Mouse (Mus musculus) ES-E14 (cell line): ENCODE data around the gene Tctn1. TPM values are rescaled to one million over a fixed set of nuclear protein-coding genes. Genes with fewer than 3 reads are reported as not detected.
A peak's percentile ranks its signal among the peaks of the same experiment; 100 is the strongest.

Experiments
- DNase-seq: peaks from one replicate; pipeline ENCODE4 v3.0.0-alpha.2; 2013; ENCODE audit warnings: low read depth, low spot score
- H3K27ac ChIP-seq: 2 replicates; pipeline ENCODE4 v1.5.1; 2012; ENCODE audit warnings: low read depth, mild to moderate bottlenecking, low read length, moderate library complexity, mixed read lengths; ENCODE audit not compliant: poor library complexity, insufficient read depth, severe bottlenecking
- H3K36me3 ChIP-seq: 2 replicates; pipeline ENCODE4 v1.6.1; 2012; ENCODE audit warnings: mild to moderate bottlenecking, low read length, moderate library complexity, mixed read lengths; ENCODE audit not compliant: control insufficient read depth, poor library complexity, insufficient read depth, severe bottlenecking
- H3K4me1 ChIP-seq, 2 experiments: fragments of 150-350 bp in 1 of 2; sonication (generic) in 1 of 2; 2 replicates each; pipeline ENCODE4 v1.6.1; 2012; ENCODE audit warnings: low read length in 2 of 2, mild to moderate bottlenecking in 1 of 2, mixed read lengths in 1 of 2; ENCODE audit not compliant: control insufficient read depth in 2 of 2, insufficient read depth in 2 of 2, poor library complexity in 1 of 2
- H3K4me3 ChIP-seq, 2 experiments: fragments of 150-350 bp in 1 of 2; sonication (generic) in 1 of 2; 2 replicates each; pipeline ENCODE4 v1.5.1; 2012; ENCODE audit warnings: low read length in 2 of 2, low read depth in 1 of 2, mild to moderate bottlenecking in 1 of 2, mixed read lengths in 1 of 2; ENCODE audit not compliant: insufficient read depth in 1 of 2, poor library complexity in 1 of 2, severe bottlenecking in 1 of 2
- H3K9ac ChIP-seq: 2 replicates; pipeline ENCODE4 v1.6.1; 2012; ENCODE audit warnings: low read depth, mild to moderate bottlenecking, low read length, mixed read lengths; ENCODE audit not compliant: poor library complexity, insufficient read depth, severe bottlenecking
- H3K9me3 ChIP-seq: fragments of 150-350 bp; sonication (generic); 2 replicates; pipeline ENCODE4 v1.6.1; 2012; ENCODE audit warnings: low read depth, mild to moderate bottlenecking, low read length; ENCODE audit not compliant: control insufficient read depth, insufficient read depth
- CHD2 ChIP-seq: IDR thresholded peaks from 2 replicates; pipeline ENCODE4 v1.6.1; 2014; ENCODE audit warnings: mild to moderate bottlenecking, low read depth, low read length, inconsistent platforms
- HCFC1 ChIP-seq: IDR thresholded peaks from 2 replicates; pipeline ENCODE4 v1.6.1; 2012; ENCODE audit warnings: low read length, inconsistent platforms, borderline replicate concordance; ENCODE audit not compliant: insufficient read depth
- MAFK ChIP-seq: IDR thresholded peaks from 2 replicates; pipeline ENCODE4 v1.6.1; 2014; ENCODE audit warnings: mild to moderate bottlenecking, low read depth, low read length, inconsistent platforms; ENCODE audit not compliant: insufficient read depth
- ZC3H11A ChIP-seq: IDR thresholded peaks from 2 replicates; pipeline ENCODE4 v1.6.1; 2012; ENCODE audit warnings: low read depth, mild to moderate bottlenecking, inconsistent platforms, low read length, borderline replicate concordance
- ZNF384 ChIP-seq: IDR thresholded peaks from 2 replicates; pipeline ENCODE4 v1.6.1; 2012; ENCODE audit warnings: low read depth, low read length, inconsistent platforms
- in situ Hi-C, 2 experiments: fragments of 600-800 bp; cut with MboI; formaldehyde crosslinking; loops; one replicate each; pipeline ENCODE4 v1.15.1; 2025; ENCODE audit warnings: low sequenced_read_pairs in 2 of 2, inconsistent platforms in 1 of 2; ENCODE audit not compliant: unreplicated experiment in 2 of 2
- total RNA-seq: library from RNA; depleted of rRNA; stranded (reverse); fragments of 300-350 nt; gene quantifications from 2 replicates; pipeline ENCODE4 v1.2.3, GENCODE M21; 2012

The Tctn1 gene
- total RNA-seq, 1 experiment: 15.4 TPM

DNA sequence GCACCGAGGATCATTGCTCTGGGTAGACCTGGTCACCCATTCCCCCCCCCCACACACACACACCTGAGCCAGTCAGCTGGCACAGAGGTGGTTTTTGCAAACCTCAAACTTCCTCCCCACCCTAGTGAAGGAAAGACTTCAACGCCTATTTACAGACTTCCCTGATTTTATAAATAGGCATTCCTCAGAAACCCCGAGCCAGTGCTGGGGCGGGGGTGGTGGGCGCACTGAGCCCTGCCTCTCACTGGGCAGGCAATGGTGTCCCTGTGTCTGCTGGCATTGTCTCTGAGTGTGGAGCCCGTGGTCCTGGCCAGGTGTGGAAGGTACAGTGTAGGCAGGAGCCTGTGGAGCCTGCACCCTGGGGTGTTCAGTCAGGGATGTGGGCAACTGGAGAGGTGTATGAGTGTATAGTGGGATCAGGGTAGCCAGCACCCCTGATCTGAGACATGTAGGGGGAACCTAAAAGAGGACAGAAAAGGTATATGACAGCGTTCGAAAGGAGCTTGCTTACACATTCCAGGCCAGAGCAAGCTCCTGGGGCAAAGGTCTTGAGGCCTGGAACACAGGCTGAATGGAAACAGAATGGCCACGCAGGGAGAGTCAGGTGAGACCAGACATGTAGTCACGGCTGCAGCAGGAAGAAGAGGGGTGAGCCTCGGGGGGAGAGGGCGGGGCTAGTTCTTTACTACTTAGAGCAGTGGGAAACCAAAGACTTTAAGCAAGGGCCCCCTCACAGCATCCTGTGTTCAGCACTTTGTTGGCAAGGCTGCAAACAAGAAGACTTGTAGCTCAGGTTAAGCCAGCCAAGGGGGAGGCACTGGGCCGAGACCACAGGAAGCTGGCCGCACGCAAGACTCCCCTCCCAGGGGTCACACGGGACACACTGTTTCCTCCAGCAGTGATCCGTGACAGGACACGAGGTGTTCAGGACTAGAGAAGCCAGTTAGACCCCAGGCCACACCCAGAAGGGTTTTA, 44.3 kb downstream of the Tctn1 start:
- DNase-seq: no peak
- Histone ChIP-seq H3K36me3 (peaks cover 25% of the 10 kb centered on the region; the same call in 1 of the 2 replicates), H3K9me3 (no peaks in the 10 kb centered on the region), H3K27ac (peak overlapping the region; percentile 38; the same call in 1 of the 2 replicates), H3K4me3 (no peak overlapping the region), H3K4me1 (peaks cover 0 to 24% of the 10 kb centered on the region in 2 experiments; a peak in 3 of 4 replicates), H3K9ac (no peak overlapping the region)
- in situ Hi-C loops: no loop called here
- TF ChIP-seq CHD2 (no peak), HCFC1 (no peak), MAFK (no peak), ZNF384 (no peak), ZC3H11A (no peak)

DNA sequence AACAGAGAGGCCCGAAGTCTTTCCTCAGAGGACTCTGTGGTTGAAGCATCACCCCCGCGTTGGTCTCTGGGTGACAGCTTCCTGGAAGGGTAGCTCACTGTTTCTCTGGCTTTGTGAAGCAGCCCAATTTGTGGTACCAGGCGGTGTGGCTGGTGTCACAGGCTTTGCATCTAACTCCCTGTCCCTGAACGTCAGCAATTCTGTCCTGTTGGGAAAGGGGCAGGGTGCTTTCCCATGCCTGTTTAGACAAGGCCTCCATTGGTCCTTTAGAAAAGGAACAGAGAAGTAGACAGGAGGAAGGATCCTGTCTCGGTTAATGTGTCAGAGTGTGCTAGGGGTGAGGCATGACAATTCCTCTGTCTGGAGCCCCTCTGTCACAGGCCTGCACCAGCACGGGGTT, 45.3 kb downstream of the Tctn1 start:
- Histone ChIP-seq H3K9me3 (no peaks in the 10 kb centered on the region), H3K4me3 (no peak overlapping the region), H3K27ac (no peak overlapping the region), H3K4me1 (peaks cover 0 to 21% of the 10 kb centered on the region in 2 experiments; a peak in 3 of 4 replicates), H3K9ac (no peak overlapping the region), H3K36me3 (peaks cover 25% of the 10 kb centered on the region; the same call in 1 of the 2 replicates)
- no peak for DNase-seq
- no peak for TF ChIP-seq HCFC1
- TF ChIP-seq ZNF384: no peak
- TF ChIP-seq ZC3H11A: no peak
- no peak for TF ChIP-seq MAFK
- TF ChIP-seq CHD2: no peak
- in situ Hi-C loops: no loop called here

DNA sequence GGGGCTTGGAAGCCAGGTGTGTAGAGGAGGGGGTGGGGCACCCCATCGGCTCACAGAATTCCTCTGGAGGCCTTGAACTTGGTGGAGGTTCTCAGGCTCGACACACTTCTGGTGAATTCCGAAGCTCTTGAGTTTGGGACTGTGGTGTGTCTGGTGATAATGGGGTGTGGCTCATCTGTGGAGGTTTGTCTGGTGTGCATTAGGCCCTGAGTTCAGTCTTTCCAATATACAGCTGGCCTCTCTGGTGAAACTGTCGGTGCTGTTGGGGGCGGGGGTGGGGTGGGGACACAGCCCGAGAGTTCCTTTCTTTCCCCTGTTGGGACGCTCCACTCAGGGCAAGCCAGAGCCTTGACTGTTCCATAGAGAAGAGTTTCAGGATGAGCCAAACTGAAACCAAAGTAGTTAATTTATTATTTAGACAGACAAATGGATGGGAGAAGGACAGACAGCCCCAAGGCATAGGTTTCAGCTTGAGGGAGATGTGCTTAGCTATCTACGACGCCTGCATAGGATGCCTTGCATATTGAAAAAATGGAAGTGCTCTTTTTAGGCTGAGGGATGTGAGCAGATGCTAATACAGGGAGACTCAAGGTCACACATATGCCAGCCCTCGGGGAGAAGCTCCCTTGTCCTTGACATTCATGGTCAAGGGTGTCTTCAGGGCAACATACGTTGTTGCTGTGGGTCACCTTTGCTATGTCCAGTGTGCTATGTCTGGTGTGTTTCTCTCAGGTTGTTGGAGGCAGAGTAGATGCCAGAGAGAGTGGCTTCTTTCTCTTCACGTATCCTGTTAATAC, 46.0 kb downstream of the Tctn1 start:
- TF ChIP-seq CHD2: no peak
- no peak for TF ChIP-seq ZC3H11A
- no peak for TF ChIP-seq HCFC1
- TF ChIP-seq MAFK: no peak
- TF ChIP-seq ZNF384: no peak
- H3K9ac ChIP-seq: no peak overlapping the region
- no peak for DNase-seq
- H3K9me3 ChIP-seq: no peaks in the 10 kb centered on the region
- peaks cover 26% of the 10 kb centered on the region; the same call in 1 of the 2 replicates for H3K36me3 ChIP-seq
- in situ Hi-C loops: no loop called here
- peaks cover 0 to 21% of the 10 kb centered on the region in 2 experiments; a peak in 3 of 4 replicates for H3K4me1 ChIP-seq
- H3K4me3 ChIP-seq: no peak overlapping the region
- H3K27ac ChIP-seq: no peak overlapping the region

DNA sequence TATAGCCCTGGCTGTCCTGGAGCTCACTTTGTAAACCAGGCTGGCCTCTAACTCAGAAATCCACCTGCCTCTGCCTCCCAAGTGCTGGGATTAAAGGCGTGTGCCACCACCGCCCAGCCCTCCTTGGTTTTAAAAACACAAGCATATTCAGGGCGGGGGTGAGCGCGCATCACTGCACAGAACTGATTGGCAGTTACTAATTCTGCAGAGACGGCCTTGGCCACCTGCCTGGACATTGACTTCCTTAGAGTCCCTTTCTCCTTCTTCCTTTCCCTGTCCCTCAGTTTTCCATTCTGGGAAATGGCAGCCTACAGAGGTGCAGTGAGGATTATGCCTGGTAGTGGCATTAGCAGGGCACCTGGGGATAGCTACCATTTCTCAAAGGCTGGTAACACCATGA, 46.6 kb downstream of the Tctn1 start:
- TF ChIP-seq ZC3H11A (no peak), CHD2 (no peak), ZNF384 (no peak), MAFK (no peak), HCFC1 (no peak)
- in situ Hi-C loops: no loop called here
- Histone ChIP-seq H3K4me3 (no peak overlapping the region), H3K27ac (no peak overlapping the region), H3K9ac (no peak overlapping the region), H3K36me3 (peaks cover 27% of the 10 kb centered on the region; the same call in 1 of the 2 replicates), H3K4me1 (peaks cover 0 to 21% of the 10 kb centered on the region in 2 experiments; a peak in 3 of 4 replicates), H3K9me3 (no peaks in the 10 kb centered on the region)
- no peak for DNase-seq
